Mouse (Mus musculus) liver, adult 2 months (tissue): Measurements from ENCODE around the gene Tubb3.

ENCODE experiments used
- CTCF ChIP-seq: fragments of 200-500 bp; IDR thresholded peaks from 2 replicates; pipeline ENCODE4 v1.5.1; 2011; ENCODE audit warnings: low read depth, low read length, control low read depth
- POLR2A ChIP-seq: fragments of 200-500 bp; IDR thresholded peaks from 2 replicates; pipeline ENCODE4 v1.6.1; 2011; ENCODE audit warnings: low read length, control low read depth; ENCODE audit not compliant: insufficient read depth; ENCODE audit errors: extremely low read depth

GRCm38 (mm10) chr8:123432381-123432780, 21.2 kb downstream of the Tubb3 start:
- TF ChIP-seq CTCF (no peak), POLR2A (no peak)
